Mouse (Mus musculus): ENCODE measurements around the gene Gm10203. TPM values are rescaled to one million over a fixed set of nuclear protein-coding genes. Genes with fewer than 3 reads are reported as not detected.
"Not testable (repeated sequence)": the region's sequence is repeated elsewhere in the genome, so short reads cannot be mapped to it uniquely, and the experiment has no call there.

Gene Gm10203
- polyA plus RNA-seq (2015; fragmentation: Nextera tagmentation; extraction: Ambion mirVana), result not detected in 2 replicates

DNA sequence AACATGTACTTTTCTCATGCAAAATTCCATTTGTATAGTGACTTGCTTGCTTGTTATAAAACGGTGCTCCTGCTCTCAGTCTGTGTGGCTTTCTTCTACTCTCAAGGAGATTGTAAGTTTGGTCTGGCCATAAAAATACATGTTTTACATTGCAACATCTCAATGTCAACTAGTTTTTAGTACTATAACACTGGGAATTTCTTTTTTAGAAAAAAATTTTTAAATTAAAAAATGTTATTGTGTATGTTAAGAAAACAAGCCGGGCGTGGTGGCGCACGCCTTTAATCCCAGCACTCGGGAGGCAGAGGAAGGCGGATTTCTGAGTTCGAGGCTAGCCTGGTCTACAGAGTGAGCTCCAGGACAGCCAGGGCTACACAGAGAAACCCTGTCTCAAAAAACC, at the start of gene Gm10203:
TSS of gene Gm10203 (plus strand) at position 301 of the 400 bp plus-strand sequence.
- not testable (repeated sequence) for H3K27me3 ChIP-seq; H3K9ac ChIP-seq; H3K4me3 ChIP-seq (replicated peaks); H3K4me2 ChIP-seq (replicated peaks); ATAC-seq (ENCODE audit: insufficient number of reproducible peaks, low FRiP score, low TSS enrichment, low read depth); H3K9me3 ChIP-seq (replicated peaks); H3K4me1 ChIP-seq; H3K36me3 ChIP-seq; H3K27ac ChIP-seq (replicated peaks)
- WGBS, result 82% methylated on average over 8 of the region's 8 CpGs

DNA sequence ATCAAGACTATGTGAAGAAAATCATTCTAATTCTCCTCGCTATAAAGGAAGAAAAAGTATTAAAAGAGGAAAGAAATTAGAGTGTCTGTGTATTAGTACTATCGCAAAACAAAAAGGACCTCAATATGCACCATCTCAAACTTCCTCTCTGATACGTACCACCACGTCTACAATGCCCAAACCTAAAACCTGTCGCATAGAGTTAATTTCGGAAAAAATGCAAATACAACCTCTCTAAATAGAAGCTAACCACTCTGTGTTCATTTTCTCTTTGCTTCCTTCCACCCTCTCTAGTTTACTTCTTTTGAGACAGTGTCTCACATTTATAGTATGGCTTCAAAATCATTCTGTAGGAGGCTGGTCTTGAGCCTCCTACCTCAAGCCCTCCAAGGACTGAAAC, 37.6 kb upstream of the Gm10203 start:
- Histone ChIP-seq H3K9me3 (replicated peaks) (no peaks in the 10 kb centered on the region), H3K27ac (replicated peaks) (no peak overlapping the region), H3K9ac (no peak overlapping the region), H3K4me3 (replicated peaks) (no peak overlapping the region), H3K27me3 (no peaks in the 10 kb centered on the region), H3K36me3 (no peaks in the 10 kb centered on the region), H3K4me2 (replicated peaks) (no peak overlapping the region), H3K4me1 (no peaks in the 10 kb centered on the region)
- 95% methylated on average over 6 of the region's 6 CpGs for WGBS
- ATAC-seq (ENCODE audit: insufficient number of reproducible peaks, low FRiP score, low TSS enrichment, low read depth), result no peak

- Histone ChIP-seq H3K4me2 (replicated peaks) (no peak overlapping the region), H3K27me3 (no peaks in the 10 kb centered on the region), H3K9ac (no peak overlapping the region), H3K27ac (replicated peaks) (no peak overlapping the region), H3K4me3 (replicated peaks) (no peak overlapping the region), H3K36me3 (no peaks in the 10 kb centered on the region), H3K4me1 (no peaks in the 10 kb centered on the region), H3K9me3 (replicated peaks) (no peaks in the 10 kb centered on the region)
- ATAC-seq (ENCODE audit: insufficient number of reproducible peaks, low FRiP score, low TSS enrichment, low read depth), result no peak
- WGBS, result 21% methylated on average over 5 of the region's 5 CpGs
Observed at GRCm38 (mm10) chr6:149093465-149093864, 36.5 kb upstream of the Gm10203 start.

DNA sequence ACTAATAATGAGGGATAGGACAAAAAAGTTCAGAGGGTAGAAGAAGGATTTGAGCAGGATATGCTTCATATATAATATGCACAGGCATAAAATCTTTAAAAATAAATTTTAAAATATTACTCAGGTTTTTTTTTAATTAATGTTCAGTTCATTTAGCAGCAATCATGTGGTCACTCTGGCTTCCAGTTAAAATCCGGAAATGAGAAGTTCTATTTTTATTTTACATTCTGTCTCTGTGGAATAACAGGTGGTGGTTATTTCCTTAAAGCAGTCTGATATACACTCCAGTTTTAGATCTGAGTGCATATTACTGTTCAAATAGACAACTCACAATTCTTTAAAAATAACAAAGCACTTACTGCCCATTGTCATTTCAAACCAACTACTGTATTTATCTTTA, 35.4 kb upstream of the Gm10203 start:
- no peaks in the 10 kb centered on the region for H3K36me3 ChIP-seq
- H3K4me2 ChIP-seq (replicated peaks), result no peak overlapping the region
- H3K27me3 ChIP-seq, result no peaks in the 10 kb centered on the region
- no peak overlapping the region for H3K27ac ChIP-seq (replicated peaks)
- ATAC-seq (ENCODE audit: insufficient number of reproducible peaks, low FRiP score, low TSS enrichment, low read depth), result no peak
- H3K4me1 ChIP-seq, result no peaks in the 10 kb centered on the region
- WGBS, result 69% methylated on average over 1 of the region's 1 CpGs
- H3K4me3 ChIP-seq (replicated peaks), result no peak overlapping the region
- H3K9me3 ChIP-seq (replicated peaks), result no peaks in the 10 kb centered on the region
- no peak overlapping the region for H3K9ac ChIP-seq

DNA sequence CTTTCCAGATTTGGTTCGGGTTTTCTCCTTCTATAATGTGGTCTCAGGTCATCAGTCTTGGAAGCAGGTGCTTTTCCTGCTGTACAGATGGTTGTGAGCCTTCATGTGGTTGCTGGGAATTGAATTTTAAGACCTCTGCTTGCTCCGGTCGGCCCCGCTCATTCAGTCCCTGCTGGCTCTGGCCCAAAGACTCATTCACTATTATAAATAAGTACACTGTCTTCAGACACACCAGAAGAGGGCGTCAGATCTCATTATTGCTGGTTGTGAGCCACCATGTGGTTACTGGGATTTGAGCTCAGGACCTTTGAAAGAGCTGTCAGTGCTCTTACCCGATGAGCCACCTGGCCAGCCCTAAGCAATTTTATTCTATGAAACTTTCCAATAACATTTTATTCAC, 34.6 kb upstream of the Gm10203 start:
- 70% methylated on average over 6 of the region's 6 CpGs for WGBS
- Histone ChIP-seq H3K27ac (replicated peaks) (no peak overlapping the region), H3K4me1 (no peaks in the 10 kb centered on the region), H3K9me3 (replicated peaks) (no peaks in the 10 kb centered on the region), H3K4me3 (replicated peaks) (no peak overlapping the region), H3K27me3 (no peaks in the 10 kb centered on the region), H3K4me2 (replicated peaks) (no peak overlapping the region), H3K9ac (no peak overlapping the region), H3K36me3 (no peaks in the 10 kb centered on the region)
- ATAC-seq (ENCODE audit: insufficient number of reproducible peaks, low FRiP score, low TSS enrichment, low read depth), result no peak

- ATAC-seq (ENCODE audit: insufficient number of reproducible peaks, low FRiP score, low TSS enrichment, low read depth), result no peak
- Histone ChIP-seq H3K4me3 (replicated peaks) (no peak overlapping the region), H3K27ac (replicated peaks) (no peak overlapping the region), H3K27me3 (no peaks in the 10 kb centered on the region), H3K36me3 (no peaks in the 10 kb centered on the region), H3K4me1 (no peaks in the 10 kb centered on the region), H3K9me3 (replicated peaks) (no peaks in the 10 kb centered on the region), H3K4me2 (replicated peaks) (no peak overlapping the region), H3K9ac (no peak overlapping the region)
- WGBS, result 88% methylated on average over 2 of the region's 2 CpGs
Observed at GRCm38 (mm10) chr6:149096233-149096632, 33.7 kb upstream of the Gm10203 start.

- H3K9ac ChIP-seq, result no peak overlapping the region
- H3K4me3 ChIP-seq (replicated peaks), result no peak overlapping the region
- no peaks in the 10 kb centered on the region for H3K9me3 ChIP-seq (replicated peaks)
- 94% methylated on average over 1 of the region's 1 CpGs for WGBS
- H3K27ac ChIP-seq (replicated peaks), result no peak overlapping the region
- no peaks in the 10 kb centered on the region for H3K36me3 ChIP-seq
- no peak for ATAC-seq (ENCODE audit: insufficient number of reproducible peaks, low FRiP score, low TSS enrichment, low read depth)
- no peaks in the 10 kb centered on the region for H3K4me1 ChIP-seq
- H3K4me2 ChIP-seq (replicated peaks), result no peak overlapping the region
- H3K27me3 ChIP-seq, result no peaks in the 10 kb centered on the region
Observed at GRCm38 (mm10) chr6:149097276-149097675, 32.7 kb upstream of the Gm10203 start.

GRCm38 (mm10) chr6:149098993-149099392, 31.0 kb upstream of the Gm10203 start:
- H3K27ac ChIP-seq (replicated peaks), result no peak overlapping the region
- H3K4me3 ChIP-seq (replicated peaks), result no peak overlapping the region
- H3K4me1 ChIP-seq, result no peaks in the 10 kb centered on the region
- H3K4me2 ChIP-seq (replicated peaks), result no peak overlapping the region
- no peak overlapping the region for H3K9ac ChIP-seq
- no peaks in the 10 kb centered on the region for H3K9me3 ChIP-seq (replicated peaks)
- ATAC-seq (ENCODE audit: insufficient number of reproducible peaks, low FRiP score, low TSS enrichment, low read depth), result no peak
- H3K36me3 ChIP-seq, result no peaks in the 10 kb centered on the region
- no peaks in the 10 kb centered on the region for H3K27me3 ChIP-seq

DNA sequence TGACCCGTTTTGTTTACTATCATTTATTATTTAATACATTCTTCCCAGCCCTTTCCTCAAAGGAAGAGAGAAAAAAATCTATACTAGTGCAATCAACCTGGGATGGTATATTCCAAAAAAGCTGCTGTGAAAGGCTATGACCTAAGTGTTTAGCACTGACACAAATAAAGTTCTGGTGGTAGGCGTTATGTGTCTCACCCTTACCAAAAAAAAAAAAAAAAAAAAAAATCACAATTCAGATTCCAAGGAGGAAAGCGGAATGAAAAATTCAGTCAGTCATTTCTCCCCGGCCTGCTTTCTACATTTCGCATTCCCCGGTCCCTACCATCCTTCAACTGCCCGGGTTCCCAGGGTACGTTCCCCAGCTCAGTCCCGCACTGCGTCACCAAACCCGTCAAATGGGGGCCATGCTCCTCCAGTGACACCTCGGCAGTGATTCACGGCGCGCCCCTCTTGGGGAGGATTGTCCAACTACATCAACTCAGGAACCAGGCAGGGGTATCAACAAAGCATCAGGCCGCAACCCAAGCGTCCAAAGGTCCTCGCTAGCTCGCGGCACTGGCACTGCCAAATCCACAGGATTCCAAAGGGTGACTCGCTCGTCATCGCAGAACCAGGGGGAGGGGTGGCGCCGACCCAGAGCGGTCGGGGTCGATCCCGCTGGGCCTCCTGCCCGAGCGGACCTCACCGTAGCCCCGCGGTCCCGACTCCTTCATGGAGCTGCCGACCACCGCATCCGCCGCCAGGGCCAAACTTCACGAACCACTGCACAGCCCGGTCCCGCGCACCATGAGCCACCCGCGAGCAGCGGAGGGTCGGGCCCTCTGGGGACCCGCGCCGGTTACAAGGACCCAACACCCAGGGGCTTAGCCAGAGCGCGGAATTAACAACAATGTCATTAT, 29.5 kb upstream of the Gm10203 start:
- Histone ChIP-seq H3K36me3 (no peaks in the 10 kb centered on the region), H3K9ac (peak overlapping the region; percentile 80), H3K9me3 (replicated peaks) (no peaks in the 10 kb centered on the region), H3K27ac (replicated peaks) (peak overlapping the region; percentile 93), H3K4me3 (replicated peaks) (peak overlapping the region; percentile 86), H3K4me2 (replicated peaks) (peak overlapping the region; percentile 84), H3K27me3 (no peaks in the 10 kb centered on the region), H3K4me1 (no peaks in the 10 kb centered on the region)
- peak; percentile 56 for ATAC-seq (ENCODE audit: insufficient number of reproducible peaks, low FRiP score, low TSS enrichment, low read depth)
- 2% methylated on average over 51 of the region's 52 CpGs for WGBS

DNA sequence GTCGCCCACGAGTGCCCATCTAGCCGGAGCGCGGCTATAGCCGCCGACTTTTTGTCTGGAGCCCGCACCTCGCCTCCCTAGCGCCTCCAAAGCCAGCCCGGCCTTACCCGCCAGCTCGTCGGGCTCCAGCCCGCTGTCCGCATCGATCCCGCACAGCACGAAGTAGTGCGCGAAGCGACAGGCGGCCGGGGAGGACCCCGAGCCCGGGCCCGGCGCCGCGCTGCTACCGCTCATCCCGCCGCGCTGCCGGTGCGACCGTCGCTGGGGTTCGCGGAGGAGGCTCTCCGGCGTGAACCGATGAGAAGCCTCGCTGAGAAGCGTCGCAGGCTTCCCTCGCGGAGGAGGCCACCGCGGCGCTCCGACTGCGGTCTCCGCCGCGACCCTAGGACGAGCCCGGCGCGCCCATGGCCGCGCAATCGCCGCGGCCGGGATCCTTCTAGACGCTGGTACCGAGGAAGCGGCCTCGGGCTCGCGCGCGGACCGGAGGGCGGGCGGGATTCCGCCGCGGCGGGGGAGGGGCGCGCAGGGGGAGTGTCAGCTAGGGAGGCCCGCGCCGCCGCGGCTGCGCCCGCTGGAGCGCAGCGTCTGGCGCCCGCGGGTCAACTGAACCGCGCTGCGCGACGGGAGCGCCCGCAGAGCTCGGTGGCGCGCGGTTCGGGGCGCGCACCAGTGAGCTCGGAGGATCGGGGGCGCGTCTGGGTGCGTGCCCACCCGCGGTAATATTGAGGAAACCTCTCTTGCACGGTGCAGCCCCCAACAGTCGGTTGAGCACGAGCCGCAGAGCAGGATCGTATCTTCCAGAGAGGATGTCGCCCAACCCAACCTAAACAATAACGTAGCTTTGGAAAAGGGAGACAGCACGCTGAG, 28.7 kb upstream of the Gm10203 start, which contains the start of gene Dennd5b:
TSS of gene Dennd5b (minus strand) at position 605 of the 867 bp plus-strand sequence.
- under 1% methylated on average over 124 of the region's 124 CpGs for WGBS

DNA sequence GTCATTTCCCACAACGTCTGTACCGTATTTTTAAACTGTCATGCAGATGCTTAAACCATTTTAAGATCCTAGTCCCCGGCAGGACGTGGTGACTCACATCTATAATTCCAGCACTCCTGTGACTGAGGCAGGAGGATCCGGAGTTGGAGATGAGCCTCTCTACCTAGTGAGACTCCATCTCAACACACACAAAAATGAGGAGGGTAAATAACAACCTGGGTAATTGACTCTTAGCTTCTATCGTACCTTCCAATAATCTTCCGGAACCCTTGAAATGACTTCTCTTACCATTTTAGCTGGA, 28.1 kb upstream of the Gm10203 start:
- Histone ChIP-seq H3K9ac (peak overlapping the region; percentile 80), H3K36me3 (no peaks in the 10 kb centered on the region), H3K4me1 (no peaks in the 10 kb centered on the region), H3K27ac (replicated peaks) (peak overlapping the region; percentile 93), H3K4me3 (replicated peaks) (peak overlapping the region; percentile 86), H3K9me3 (replicated peaks) (no peaks in the 10 kb centered on the region), H3K4me2 (replicated peaks) (peak overlapping the region; percentile 84), H3K27me3 (no peaks in the 10 kb centered on the region)
- WGBS, result 12% methylated on average over 7 of the region's 7 CpGs
- ATAC-seq (ENCODE audit: insufficient number of reproducible peaks, low FRiP score, low TSS enrichment, low read depth), result no peak; the same call in 1 of the 2 replicates

More for the DNA sequence above, 28.7 kb upstream of the Gm10203 start, which contains the start of gene Dennd5b:
- H3K4me3 ChIP-seq (replicated peaks), result peak within 1 kb of the TSS; percentile 86
- H3K36me3 ChIP-seq, result no peaks in the 10 kb centered on the region
- no peaks in the 10 kb centered on the region for H3K9me3 ChIP-seq (replicated peaks)
- H3K27me3 ChIP-seq, result no peaks in the 10 kb centered on the region
- peak; percentile 92 for ATAC-seq (ENCODE audit: insufficient number of reproducible peaks, low FRiP score, low TSS enrichment, low read depth)
- H3K27ac ChIP-seq (replicated peaks), result peak within 1 kb of the TSS; percentile 93
- H3K4me2 ChIP-seq (replicated peaks), result peak within 1 kb of the TSS; percentile 84
- no peaks in the 10 kb centered on the region for H3K4me1 ChIP-seq
- H3K9ac ChIP-seq, result peak within 1 kb of the TSS; percentile 80
